Mouse (Mus musculus): ENCODE data around the gene Lef1. TPM values are rescaled to one million over a fixed set of nuclear protein-coding genes. Genes with fewer than 3 reads are reported as not detected.

Gene Lef1
- polyA plus RNA-seq, 2 experiments = 0.12 to 0.25 TPM

DNA sequence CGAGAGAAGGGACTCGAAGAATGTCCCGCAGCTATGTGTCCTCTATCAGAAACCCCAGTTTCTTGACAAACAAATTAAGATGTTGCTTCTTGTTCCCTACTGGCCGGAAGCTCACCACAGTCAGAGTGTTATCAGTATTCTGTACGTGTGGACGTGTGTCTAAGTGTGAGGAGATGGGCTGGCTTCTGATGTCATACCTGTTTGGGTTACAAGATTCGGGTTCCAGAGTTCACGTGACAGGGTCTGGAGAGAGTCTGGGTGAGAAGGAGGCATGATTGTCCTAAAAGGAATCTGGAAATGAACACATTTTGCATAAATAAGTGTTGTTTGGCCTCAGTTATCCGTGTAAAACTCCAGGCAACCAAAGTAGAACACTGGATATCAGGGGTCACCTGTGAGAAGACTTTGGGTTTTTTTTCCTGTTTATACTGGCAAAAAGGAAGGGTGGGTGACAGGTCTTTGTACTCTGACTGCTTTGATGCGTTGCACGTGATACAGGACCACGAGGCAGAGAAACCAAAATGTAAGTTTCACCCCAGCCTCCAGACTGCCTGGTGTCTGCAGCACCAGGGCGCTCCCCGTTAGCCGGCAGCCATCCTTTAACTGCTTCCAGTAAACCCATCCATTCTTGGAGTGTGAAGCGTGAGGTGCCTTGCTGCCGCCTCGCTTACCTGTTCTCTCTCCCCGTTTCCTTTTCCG is 89.5 kb downstream of the Lef1 start:
- Histone ChIP-seq H3K27me3 (ENCODE audit: control insufficient read depth, insufficient read depth, low read length) (no peaks in the 10 kb centered on the region), H3K9ac (replicated peaks) (no peak overlapping the region), H3K27ac (no peak overlapping the region), H3K36me3 (replicated peaks; ENCODE audit: control insufficient read depth, insufficient read depth, low read depth) (no peaks in the 10 kb centered on the region), H3K4me2 (ENCODE audit: low read depth) (no peak overlapping the region), H3K4me1 (replicated peaks; ENCODE audit: control insufficient read depth in 2 of 2, insufficient read depth in 2 of 2, low read length in 1 of 2) (no peaks in the 10 kb centered on the region), H3K4me3 (ENCODE audit: insufficient read depth in 1 of 2, low read depth in 2 of 2, low read length in 2 of 2) (no peak overlapping the region), H3K9me3 (ENCODE audit: control insufficient read depth, low read length) (no peaks in the 10 kb centered on the region)
- 61% methylated on average over 20 of the region's 20 CpGs for WGBS (ENCODE audit: insufficient replicate concordance)
- DNase-seq (ENCODE audit: low read depth in 3 of 3, low spot score in 3 of 3) (no peak), ATAC-seq (ENCODE audit: insufficient read depth) (no peak)
- no peak for TF ChIP-seq EP300 (IDR thresholded peaks at IDR 0.05; ENCODE audit: low read depth)
- no peak for TF ChIP-seq CTCF (IDR thresholded peaks at IDR 0.05; ENCODE audit: low read depth)

DNA sequence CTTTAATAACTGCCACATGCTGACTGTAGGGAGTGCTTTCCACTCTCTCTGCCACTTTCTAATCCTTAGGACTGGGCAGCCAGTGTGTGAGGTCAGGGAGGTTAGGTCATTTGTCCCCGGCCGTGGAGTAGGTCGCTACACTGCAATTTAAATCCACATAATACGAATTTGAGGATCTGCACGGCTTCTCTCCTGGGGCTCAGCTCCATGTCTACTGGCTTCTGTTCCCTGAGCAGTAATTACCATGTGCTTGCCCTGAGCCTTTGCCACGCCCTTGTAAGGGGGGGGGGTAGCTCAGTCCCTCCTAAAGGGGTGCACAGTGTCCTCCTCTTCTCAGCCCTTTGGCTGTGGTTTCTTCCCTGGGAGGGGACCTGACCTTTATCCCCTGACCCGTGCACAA is 92.0 kb downstream of the Lef1 start:
- no peaks in the 10 kb centered on the region for H3K9me3 ChIP-seq (ENCODE audit: control insufficient read depth, low read length)
- H3K27ac ChIP-seq = no peak overlapping the region
- H3K36me3 ChIP-seq (replicated peaks; ENCODE audit: control insufficient read depth, insufficient read depth, low read depth) = no peaks in the 10 kb centered on the region
- H3K4me2 ChIP-seq (ENCODE audit: low read depth) = no peak overlapping the region
- TF ChIP-seq EP300 (IDR thresholded peaks at IDR 0.05; ENCODE audit: low read depth) (no peak), CTCF (IDR thresholded peaks at IDR 0.05; ENCODE audit: low read depth) (no peak)
- WGBS (ENCODE audit: insufficient replicate concordance) = 59% methylated on average over 7 of the region's 7 CpGs
- H3K9ac ChIP-seq (replicated peaks) = no peak overlapping the region
- H3K4me3 ChIP-seq (ENCODE audit: insufficient read depth in 1 of 2, low read depth in 2 of 2, low read length in 2 of 2) = no peak overlapping the region
- DNase-seq (ENCODE audit: low read depth in 3 of 3, low spot score in 3 of 3) (no peak), ATAC-seq (ENCODE audit: insufficient read depth) (no peak)
- H3K27me3 ChIP-seq (ENCODE audit: control insufficient read depth, insufficient read depth, low read length) = no peaks in the 10 kb centered on the region
- H3K4me1 ChIP-seq (replicated peaks; ENCODE audit: control insufficient read depth in 2 of 2, insufficient read depth in 2 of 2, low read length in 1 of 2) = no peaks in the 10 kb centered on the region

DNA sequence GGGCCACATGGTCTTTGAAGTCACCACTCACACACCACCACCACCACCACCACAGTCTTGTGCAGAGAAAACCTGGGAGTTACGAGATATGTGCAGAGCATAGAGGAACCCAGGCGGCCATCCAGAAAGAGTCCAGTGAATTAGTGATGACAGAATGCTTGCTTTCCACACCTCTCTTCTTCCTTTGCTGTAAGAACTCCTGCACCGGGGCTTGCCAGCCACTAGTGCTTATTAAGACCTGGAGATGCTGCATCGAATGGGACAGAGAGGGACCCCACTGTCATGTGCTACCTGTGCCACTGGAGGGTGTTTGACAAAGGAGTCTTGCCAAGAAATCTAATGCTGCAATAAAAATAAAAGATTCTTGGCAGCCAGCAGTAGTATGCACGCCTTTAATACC is 97.6 kb downstream of the Lef1 start:
- Histone ChIP-seq H3K9me3 (ENCODE audit: control insufficient read depth, low read length) (no peaks in the 10 kb centered on the region), H3K9ac (replicated peaks) (no peak overlapping the region), H3K4me3 (ENCODE audit: insufficient read depth in 1 of 2, low read depth in 2 of 2, low read length in 2 of 2) (no peak overlapping the region), H3K36me3 (replicated peaks; ENCODE audit: control insufficient read depth, insufficient read depth, low read depth) (no peaks in the 10 kb centered on the region), H3K4me1 (replicated peaks; ENCODE audit: control insufficient read depth in 2 of 2, insufficient read depth in 2 of 2, low read length in 1 of 2) (no peaks in the 10 kb centered on the region), H3K4me2 (ENCODE audit: low read depth) (no peak overlapping the region), H3K27me3 (ENCODE audit: control insufficient read depth, insufficient read depth, low read length) (no peaks in the 10 kb centered on the region), H3K27ac (no peak overlapping the region)
- DNase-seq (ENCODE audit: low read depth in 3 of 3, low spot score in 3 of 3) = no peak
- TF ChIP-seq CTCF (IDR thresholded peaks at IDR 0.05; ENCODE audit: low read depth) (no peak), EP300 (IDR thresholded peaks at IDR 0.05; ENCODE audit: low read depth) (no peak)
- no peak for ATAC-seq (ENCODE audit: insufficient read depth)
- 48% methylated on average over 5 of the region's 5 CpGs for WGBS (ENCODE audit: insufficient replicate concordance)

DNA sequence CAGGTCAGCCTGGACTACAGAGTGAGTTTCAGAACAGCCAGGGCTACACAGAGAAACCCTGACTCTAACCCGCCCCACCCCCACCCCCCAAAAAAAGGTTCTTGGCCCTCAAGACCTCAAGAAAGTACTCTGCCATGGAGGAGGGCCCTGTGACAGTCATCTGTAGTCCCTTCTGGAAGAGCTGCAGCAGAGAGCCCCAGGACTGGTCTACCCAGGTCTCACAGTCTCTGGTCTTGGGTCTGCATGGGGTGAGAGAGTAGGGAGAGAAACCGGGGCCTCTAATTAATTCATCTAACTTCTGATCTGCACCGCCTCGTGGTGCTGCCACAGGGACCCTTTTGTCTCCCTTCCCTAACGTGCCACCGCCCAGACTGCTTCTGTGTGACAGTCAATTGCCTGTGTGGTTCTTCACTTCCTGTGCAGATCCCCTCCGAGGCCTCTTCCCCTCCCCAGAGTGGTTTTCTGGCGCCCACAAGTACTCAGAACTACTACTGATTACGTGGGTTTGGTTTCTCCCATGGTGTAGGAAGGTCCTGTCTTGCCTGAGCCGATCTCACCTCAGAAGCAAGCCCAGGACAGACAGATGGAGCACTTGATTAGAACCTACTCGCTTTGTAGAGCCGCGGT is 98.1 kb downstream of the Lef1 start:
- DNase-seq (ENCODE audit: low read depth in 3 of 3, low spot score in 3 of 3) (peak; percentile 3 to 7 (median 4)), ATAC-seq (ENCODE audit: insufficient read depth) (peak; percentile 28; the same call in 1 of the 2 replicates)
- Histone ChIP-seq H3K4me3 (ENCODE audit: insufficient read depth in 1 of 2, low read depth in 2 of 2, low read length in 2 of 2) (no peak overlapping the region), H3K36me3 (replicated peaks; ENCODE audit: control insufficient read depth, insufficient read depth, low read depth) (no peaks in the 10 kb centered on the region), H3K9me3 (ENCODE audit: control insufficient read depth, low read length) (no peaks in the 10 kb centered on the region), H3K4me1 (replicated peaks; ENCODE audit: control insufficient read depth in 2 of 2, insufficient read depth in 2 of 2, low read length in 1 of 2) (no peaks in the 10 kb centered on the region), H3K9ac (replicated peaks) (no peak overlapping the region), H3K4me2 (ENCODE audit: low read depth) (no peak overlapping the region), H3K27me3 (ENCODE audit: control insufficient read depth, insufficient read depth, low read length) (no peaks in the 10 kb centered on the region), H3K27ac (no peak overlapping the region)
- WGBS (ENCODE audit: insufficient replicate concordance) = 11% methylated on average over 13 of the region's 13 CpGs
- TF ChIP-seq CTCF (IDR thresholded peaks at IDR 0.05; ENCODE audit: low read depth) (no peak), EP300 (IDR thresholded peaks at IDR 0.05; ENCODE audit: low read depth) (no peak)

DNA sequence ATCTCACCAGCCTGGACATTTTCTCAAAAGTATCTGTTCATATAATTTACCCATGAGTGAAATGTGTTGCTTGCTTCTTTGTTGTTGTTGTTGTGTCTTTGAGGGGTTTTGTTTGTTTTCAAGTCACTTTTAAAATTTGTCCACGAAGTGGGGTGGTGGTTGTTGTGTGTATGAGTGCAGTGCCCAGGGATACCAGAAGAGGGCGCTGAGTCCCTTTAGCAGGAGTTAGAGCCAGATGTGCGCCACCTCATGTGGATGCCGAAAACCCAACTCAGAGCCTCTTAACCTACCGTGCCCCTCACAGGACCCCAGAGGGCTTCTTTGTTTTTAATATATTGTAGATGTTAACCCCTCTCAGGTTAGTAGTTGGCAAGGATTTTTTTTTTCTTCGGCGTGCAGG is 101.9 kb downstream of the Lef1 start:
- WGBS (ENCODE audit: insufficient replicate concordance) = 71% methylated on average over 7 of the region's 7 CpGs

More for the DNA sequence above, 101.9 kb downstream of the Lef1 start:
- no peak for TF ChIP-seq EP300 (IDR thresholded peaks at IDR 0.05; ENCODE audit: low read depth)
- peak; percentile 46 for TF ChIP-seq CTCF (IDR thresholded peaks at IDR 0.05; ENCODE audit: low read depth)
- H3K4me1 ChIP-seq (replicated peaks; ENCODE audit: control insufficient read depth in 2 of 2, insufficient read depth in 2 of 2, low read length in 1 of 2) = no peaks in the 10 kb centered on the region
- DNase-seq (ENCODE audit: low read depth in 3 of 3, low spot score in 3 of 3) (no peak), ATAC-seq (ENCODE audit: insufficient read depth) (no peak)
- H3K9ac ChIP-seq (replicated peaks) = no peak overlapping the region
- H3K27ac ChIP-seq = no peak overlapping the region
- H3K4me2 ChIP-seq (ENCODE audit: low read depth) = no peak overlapping the region
- no peaks in the 10 kb centered on the region for H3K36me3 ChIP-seq (replicated peaks; ENCODE audit: control insufficient read depth, insufficient read depth, low read depth)
- H3K4me3 ChIP-seq (ENCODE audit: insufficient read depth in 1 of 2, low read depth in 2 of 2, low read length in 2 of 2) = no peak overlapping the region
- no peaks in the 10 kb centered on the region for H3K27me3 ChIP-seq (ENCODE audit: control insufficient read depth, insufficient read depth, low read length)
- no peaks in the 10 kb centered on the region for H3K9me3 ChIP-seq (ENCODE audit: control insufficient read depth, low read length)

Data from liver, embryonic 14.5 days (tissue).